Mouse (Mus musculus) liver, adult (tissue): ENCODE data around the gene Arf3.

Source experiments
- GATA4 ChIP-seq: IDR thresholded peaks from 2 replicates; pipeline ENCODE4 v1.6.1; 2014; ENCODE audit warnings: mild to moderate bottlenecking, low read length; ENCODE audit not compliant: insufficient replicate concordance

Arf3 gene

DNA sequence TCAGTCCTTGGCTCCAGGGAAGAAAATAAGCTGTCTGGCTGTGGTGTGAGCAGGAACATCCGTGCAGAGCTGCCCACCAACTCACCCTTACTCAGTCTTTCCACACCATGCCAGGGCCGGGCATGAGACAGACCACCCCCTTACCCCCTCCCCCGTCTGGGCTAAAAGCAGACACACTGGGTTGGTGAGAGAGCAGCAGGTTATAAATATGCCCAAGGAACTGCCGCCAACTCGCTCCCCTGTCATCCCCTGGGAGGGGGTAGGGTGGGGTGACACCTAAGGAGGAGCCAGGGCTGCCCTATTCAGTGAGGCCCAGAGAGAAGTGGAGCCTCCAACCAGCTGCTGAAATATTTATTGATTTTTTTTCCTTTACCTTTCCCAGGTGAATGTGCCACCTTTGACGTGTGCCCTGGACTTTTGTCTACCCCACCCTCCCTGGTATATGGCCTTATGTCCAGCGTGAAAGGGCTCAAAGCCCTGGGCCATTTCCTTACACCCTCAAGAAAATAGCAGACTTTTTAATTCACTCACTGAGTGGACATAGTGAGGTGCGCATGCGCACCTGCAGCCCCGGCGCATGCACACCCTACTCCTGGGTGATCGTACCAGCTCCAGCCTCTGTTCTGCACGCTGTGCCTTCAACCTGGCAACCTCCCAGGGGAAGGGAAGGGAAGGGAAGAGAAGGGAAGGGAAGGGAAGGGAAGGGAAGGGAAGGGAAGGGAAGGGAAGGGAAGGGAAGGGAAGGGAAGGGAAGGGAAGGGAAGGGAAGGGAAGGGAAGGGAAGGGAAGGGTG, 34.0 kb upstream of the Arf3 start:
- TF ChIP-seq GATA4, result no peak

DNA sequence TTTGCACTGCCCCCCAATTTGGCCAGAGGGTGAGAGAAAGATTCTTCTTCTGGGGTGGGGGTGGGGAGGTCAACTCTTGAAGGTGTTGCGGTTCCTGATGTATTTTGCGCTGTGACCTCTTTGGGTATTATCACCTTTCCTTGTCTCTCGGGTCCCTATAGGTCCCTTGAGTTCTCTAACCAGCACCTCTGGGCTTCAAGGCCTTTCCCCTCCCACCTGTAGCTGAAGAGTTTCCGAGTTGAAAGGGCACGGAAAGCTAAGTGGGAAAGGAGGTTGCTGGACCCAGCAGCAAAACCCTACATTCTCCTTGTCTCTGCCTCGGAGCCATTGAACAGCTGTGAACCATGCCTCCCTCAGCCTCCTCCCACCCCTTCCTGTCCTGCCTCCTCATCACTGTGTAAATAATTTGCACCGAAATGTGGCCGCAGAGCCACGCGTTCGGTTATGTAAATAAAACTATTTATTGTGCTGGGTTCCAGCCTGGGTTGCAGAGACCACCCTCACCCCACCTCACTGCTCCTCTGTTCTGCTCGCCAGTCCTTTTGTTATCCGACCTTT, 30.2 kb upstream of the Arf3 start:
- TF ChIP-seq GATA4, result no peak

DNA sequence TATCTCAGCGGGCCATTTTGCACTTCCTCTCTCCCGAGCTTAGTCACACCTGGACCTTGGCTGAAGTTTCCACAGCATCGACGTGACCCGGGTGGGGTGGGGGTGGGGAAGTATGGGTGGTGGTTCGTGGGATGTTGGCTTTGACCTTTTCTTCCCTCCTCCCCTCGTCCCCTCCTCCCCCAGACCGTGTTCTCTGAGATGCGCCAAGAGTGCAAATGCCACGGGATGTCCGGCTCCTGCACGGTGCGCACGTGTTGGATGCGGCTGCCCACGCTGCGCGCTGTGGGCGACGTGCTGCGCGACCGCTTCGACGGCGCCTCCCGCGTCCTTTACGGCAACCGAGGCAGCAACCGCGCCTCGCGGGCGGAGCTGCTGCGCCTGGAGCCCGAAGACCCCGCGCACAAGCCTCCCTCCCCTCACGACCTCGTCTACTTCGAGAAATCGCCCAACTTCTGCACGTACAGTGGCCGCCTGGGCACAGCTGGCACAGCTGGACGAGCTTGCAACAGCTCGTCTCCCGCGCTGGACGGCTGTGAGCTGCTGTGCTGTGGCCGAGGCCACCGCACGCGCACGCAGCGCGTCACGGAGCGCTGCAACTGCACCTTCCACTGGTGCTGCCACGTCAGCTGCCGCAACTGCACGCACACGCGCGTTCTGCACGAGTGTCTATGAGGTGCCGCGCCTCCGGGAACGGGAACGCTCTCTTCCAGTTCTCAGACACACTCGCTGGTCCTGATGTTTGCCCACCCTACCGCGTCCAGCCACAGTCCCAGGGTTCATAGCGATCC, 29.4 kb upstream of the Arf3 start:
- TF ChIP-seq GATA4, result no peak

DNA sequence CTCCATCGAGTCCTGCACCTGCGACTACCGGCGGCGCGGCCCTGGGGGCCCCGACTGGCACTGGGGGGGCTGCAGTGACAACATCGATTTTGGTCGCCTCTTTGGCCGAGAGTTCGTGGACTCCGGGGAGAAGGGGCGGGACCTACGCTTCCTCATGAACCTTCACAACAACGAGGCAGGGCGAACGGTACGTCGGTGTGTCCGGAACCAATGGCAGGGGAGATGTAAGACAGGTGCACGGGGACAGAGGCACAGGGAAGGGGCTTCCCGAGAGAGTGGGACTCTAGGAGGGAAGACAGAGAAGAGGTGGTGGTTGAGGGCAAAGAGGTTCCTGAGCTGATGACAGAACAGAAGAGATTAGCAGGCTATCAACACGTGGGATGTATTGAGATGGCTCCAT, 28.8 kb upstream of the Arf3 start:
- no peak for TF ChIP-seq GATA4

DNA sequence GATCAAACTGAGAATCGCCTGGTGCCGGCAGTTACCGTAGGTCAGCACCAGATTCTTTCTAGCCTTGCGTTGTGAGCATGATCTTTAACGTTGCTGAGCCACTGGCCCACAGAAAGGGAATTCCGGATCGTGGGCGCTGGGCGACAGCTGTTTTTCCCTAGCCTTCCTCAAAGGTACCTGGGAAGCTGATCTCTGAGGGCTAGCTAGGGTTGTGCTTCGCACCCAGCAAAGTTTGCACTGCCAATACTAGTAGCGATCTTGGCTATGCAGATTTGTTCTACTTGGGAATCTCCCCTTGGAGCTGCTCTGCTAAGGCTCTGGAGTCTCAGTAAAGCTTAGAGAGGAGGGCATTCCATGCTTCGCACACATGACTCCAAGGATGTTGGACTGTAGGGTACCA, 28.2 kb upstream of the Arf3 start:
- no peak for TF ChIP-seq GATA4

DNA sequence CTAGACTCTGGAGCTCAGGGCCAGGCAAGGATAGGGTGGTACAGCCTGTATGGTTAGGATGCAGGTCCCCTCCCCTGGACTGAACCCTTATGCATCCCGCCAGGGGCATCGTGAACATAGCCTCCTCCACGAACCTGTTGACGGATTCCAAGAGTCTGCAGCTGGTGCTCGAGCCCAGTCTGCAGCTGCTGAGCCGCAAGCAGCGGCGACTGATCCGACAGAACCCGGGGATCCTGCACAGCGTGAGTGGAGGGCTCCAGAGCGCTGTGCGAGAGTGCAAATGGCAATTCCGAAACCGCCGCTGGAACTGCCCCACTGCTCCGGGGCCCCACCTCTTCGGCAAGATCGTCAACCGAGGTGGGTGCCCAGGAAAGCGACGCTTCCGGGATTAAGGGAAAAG, 27.7 kb upstream of the Arf3 start:
- no peak for TF ChIP-seq GATA4

DNA sequence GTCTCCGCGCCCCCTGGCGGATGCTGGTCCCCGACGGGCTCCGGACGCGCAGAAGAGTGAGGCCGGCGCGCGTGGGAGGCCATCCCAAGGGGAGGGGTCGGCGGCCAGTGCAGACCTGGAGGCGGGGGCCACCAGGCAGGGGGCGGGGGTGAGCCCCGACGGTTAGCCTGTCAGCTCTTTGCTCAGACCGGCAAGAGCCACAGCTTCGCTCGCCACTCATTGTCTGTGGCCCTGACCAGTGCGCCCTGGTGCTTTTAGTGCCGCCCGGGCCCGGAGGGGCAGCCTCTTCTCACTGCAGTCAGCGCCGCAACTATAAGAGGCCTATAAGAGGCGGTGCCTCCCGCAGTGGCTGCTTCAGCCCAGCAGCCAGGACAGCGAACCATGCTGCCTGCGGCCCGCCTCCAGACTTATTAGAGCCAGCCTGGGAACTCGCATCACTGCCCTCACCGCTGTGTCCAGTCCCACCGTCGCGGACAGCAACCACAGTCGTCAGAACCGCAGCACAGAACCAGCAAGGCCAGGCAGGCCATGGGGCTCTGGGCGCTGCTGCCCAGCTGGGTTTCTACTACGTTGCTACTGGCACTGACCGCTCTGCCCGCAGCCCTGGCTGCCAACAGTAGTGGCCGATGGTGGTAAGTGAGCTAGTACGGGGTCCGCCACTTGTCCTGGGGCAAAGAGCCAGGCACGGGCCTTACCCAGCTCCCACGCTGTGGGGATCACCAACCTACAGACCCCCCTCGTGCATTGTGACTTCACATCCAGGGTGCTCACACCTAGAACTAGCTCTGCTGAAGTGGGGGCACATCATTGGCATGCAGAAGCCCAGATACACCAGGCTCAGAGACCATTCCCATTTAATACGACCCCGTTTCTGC, 26.9 kb upstream of the Arf3 start, which contains the start of gene Wnt1:
TSS of gene Wnt1 (plus strand) at position 197 of the 875 bp plus-strand sequence.
- TF ChIP-seq GATA4, result no peak

DNA sequence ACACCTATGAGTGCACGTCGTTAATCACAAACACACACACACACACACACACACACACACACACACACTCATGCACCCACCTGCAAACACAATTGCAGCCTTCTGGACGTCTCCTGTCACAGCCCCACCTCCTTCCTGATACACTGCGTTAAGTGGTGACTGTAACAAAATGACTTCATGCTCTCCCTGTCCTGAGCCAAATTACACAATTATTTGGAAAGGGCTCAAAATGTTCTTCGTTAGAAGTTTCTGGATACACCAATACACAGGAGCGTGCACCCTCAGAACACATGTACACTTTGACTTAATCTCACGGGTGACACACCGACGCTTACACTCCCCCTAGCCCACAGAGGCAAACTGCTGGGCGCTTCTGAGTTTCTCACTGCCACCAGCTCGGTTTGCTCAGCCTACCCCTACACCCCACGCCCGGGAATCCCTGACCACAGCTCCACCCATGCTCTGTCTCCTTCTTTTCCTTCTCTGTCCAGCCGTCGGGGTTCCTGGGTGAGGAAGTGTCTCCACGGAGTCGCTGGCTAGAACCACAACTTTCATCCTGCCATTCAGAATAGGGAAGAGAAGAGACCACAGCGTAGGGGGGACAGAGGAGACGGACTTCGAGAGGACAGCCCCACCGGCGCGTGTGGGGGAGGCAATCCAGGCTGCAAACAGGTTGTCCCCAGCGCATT, 26.1 kb upstream of the Arf3 start:
- TF ChIP-seq GATA4, result no peak

DNA sequence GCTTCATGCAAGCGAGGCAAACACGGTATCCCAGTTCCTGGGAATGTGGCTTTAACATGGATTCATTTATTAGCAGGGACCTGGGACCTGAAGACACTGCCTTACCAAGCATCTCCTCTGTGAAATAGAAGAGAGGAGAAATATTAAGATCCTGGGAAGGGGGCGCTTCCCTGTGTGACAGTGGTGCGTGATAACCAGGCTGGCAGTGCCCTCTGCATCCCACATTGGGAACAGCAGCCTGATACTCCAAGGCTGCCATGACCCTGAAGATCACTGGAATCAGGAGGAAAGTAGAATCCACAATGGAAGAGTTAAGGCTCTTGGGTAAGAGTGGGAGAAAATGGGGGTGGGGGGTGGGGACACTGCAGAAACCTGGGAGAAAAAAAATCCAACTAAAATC, 24.9 kb upstream of the Arf3 start:
- TF ChIP-seq GATA4, result no peak

DNA sequence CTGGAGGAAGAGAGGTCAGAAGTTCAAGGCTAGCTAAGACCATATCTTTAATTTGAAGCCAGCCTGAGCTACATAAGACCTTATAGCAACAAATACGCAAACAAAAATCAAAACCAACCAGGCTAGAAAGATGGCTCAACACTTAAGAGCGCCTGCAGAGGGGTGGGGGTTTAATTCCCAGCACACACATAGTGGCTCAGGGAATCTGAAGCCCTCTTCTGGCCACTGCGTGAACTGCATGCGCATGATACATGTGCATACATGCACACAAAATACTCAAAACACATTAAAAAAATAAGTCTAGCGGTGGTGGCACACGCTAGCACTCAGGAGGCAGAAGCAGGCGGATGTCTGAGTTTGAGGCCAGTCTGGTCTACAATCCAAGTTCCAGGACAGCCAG, 22.7 kb upstream of the Arf3 start:
- TF ChIP-seq GATA4, result no peak

DNA sequence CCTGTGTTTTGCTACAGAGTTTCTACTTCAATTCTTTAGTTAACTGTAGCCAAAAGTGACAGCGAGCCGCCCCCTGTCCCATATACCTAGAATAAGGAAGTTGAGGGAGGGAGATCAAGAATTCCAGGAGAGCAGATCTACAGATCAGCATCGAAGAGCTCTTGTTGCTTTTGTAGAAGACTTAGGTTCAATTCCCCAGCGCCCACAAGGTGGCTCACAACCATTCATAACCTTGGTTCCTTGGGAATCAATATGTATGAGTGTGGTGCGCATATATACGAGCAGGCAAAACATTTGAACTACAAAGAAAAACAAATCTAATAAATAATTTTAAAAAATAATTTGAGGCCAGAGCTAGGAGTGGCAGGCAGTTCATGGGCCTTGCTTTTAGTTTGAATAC, 18.2 kb upstream of the Arf3 start:
- TF ChIP-seq GATA4, result no peak

DNA sequence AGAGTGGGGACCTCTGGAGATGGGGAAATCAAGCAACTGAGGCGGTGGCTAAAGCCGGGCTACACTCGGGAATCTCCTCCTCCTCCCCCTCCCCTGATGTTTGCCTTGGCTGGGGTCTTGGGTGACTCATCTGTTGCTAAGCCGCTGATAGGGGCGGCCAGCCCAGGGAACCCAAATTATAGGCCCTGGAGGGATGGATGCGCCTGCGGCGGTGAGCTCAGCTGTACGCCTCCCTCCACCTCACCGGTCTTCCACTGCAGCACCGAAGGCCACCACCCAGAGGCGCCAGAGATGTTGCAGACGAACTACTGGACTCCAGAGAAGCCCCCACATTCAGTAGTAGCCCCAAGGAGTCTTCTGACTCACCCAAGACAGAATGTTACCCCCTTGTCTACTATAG, 17.6 kb upstream of the Arf3 start:
- no peak for TF ChIP-seq GATA4

DNA sequence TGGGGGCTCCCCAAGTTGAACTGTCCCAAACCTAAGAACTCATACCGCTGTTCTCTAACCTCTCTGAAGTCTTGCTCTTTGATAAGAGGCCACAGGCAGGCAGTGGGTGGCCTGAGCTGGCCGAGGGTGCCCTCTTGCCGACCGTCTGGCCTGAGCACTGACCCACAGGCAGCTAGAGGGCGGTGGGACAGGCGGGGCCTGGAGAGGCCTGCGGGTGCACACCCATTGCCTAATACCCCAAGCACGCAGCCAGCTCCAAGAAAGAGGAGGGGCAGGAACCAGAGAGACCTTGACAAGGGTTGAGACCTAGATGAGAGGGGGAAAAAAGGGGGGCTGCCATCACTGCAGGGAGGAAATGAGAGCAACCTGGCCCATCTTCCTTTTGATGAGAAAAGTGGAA, 17.1 kb upstream of the Arf3 start:
- TF ChIP-seq GATA4, result no peak

DNA sequence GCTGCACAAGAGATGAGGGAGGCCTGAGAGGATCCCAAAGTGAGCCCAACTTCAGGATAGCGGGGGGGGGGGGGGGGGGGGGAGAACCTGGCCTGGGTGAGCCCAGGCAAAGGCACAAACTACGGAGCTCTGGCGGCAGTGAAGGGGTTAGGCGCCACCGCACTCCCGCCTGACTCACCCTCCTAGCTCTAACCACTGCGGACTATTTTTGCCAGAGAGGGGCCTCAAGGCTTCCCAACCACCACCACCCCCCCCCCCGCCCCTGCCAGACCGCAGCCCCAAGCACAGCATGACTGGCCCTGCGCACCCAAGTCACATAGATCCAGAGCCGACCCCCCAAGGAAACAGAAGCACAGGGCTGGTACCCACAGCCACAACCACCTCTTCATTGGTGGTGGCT, 15.8 kb upstream of the Arf3 start:
- TF ChIP-seq GATA4, result no peak
